In genomic region chr13:36733566-36733965, GRCm38 (mm10) we compare ENCODE assay signal across 9 mouse cellular contexts. TPM values are rescaled to one million over a fixed set of nuclear protein-coding genes. Genes with fewer than 3 reads are reported as not detected.
A peak's percentile ranks its signal among the peaks of the same experiment; 100 is the strongest.
DNase-seq lines count a peak whose midpoint lies in the region; ATAC-seq and TF ChIP-seq lines count a peak whose summit lies in the region.
"Had no signal": no experiment of that assay in that cellular context is flagged by ENCODE, and none has a peak within 500 bp of the region (broad histone marks: within the 10 kb centered on the region; RNA-seq: fewer than 3 reads in every experiment).

No protein-coding gene starts in this region.

- 3% methylated on average over 10 of the region's 10 CpGs for whole genome bisulfite sequencing in liver, adult 2 months
- 3% methylated on average over 10 of the region's 10 CpGs for WGBS in liver, embryonic 12.5 days (ENCODE audit: insufficient replicate concordance)
- WGBS in hindbrain, embryonic 10.5 days, result 1% methylated on average over 10 of the region's 10 CpGs
- WGBS in midbrain, postnatal 0 days, result 2% methylated on average over 10 of the region's 10 CpGs

- H3K4me2 ChIP-seq in liver, embryonic 12.5 days, result no peak overlapping the region
- peak overlapping the region; percentile 64 for H3K4me2 ChIP-seq in midbrain, postnatal 0 days (ENCODE audit: low read depth, low read length, poor library complexity, severe bottlenecking)

- H3K36me3 ChIP-seq in liver, adult 2 months (ENCODE audit: control insufficient read depth, insufficient read depth, low read length), result peaks cover 3% of the 10 kb centered on the region
- no peaks in the 10 kb centered on the region for H3K36me3 ChIP-seq in liver, embryonic 12.5 days
- no peaks in the 10 kb centered on the region for H3K36me3 ChIP-seq in hindbrain, embryonic 10.5 days
- no peaks in the 10 kb centered on the region for H3K36me3 ChIP-seq in midbrain, postnatal 0 days (ENCODE audit: insufficient read depth, low read length)

- peak overlapping the region; percentile 87 for H3K27ac ChIP-seq in liver, adult 2 months (replicated peaks; ENCODE audit: insufficient read depth, low read depth, low read length)
- no peak overlapping the region for H3K27ac ChIP-seq in liver, embryonic 12.5 days
- peak overlapping the region; percentile 66 for H3K27ac ChIP-seq in hindbrain, embryonic 10.5 days
- H3K27ac ChIP-seq in midbrain, postnatal 0 days (ENCODE audit: low read depth, low read length), result peak overlapping the region; percentile 94
- H3K27ac ChIP-seq: liver, embryonic 14.5 days had no signal

- H3K4me1 ChIP-seq in liver, adult 2 months (ENCODE audit: control insufficient read depth, insufficient read depth, low read length), result peaks cover 5% of the 10 kb centered on the region
- H3K4me1 ChIP-seq in liver, embryonic 12.5 days, result peaks cover 11% of the 10 kb centered on the region; the same call in 1 of the 2 replicates
- H3K4me1 ChIP-seq in hindbrain, embryonic 10.5 days (replicated peaks), result peaks cover 31% of the 10 kb centered on the region
- no peaks in the 10 kb centered on the region for H3K4me1 ChIP-seq in midbrain, postnatal 0 days (ENCODE audit: insufficient read depth, low read length)

- DNase-seq in liver, adult 2 months (ENCODE audit: extremely low read depth, low read depth, low spot score), result peak; percentile 68
- DNase-seq in cerebellum, postnatal 10 days, result peak; percentile 62 to 69
- DNase-seq in hindbrain, embryonic 10.5 days (ENCODE audit: low spot score), result no peak
- no peak for DNase-seq in midbrain, postnatal 0 days (ENCODE audit: low spot score)
- DNase-seq in layer of hippocampus, adult 11-12 months (ENCODE audit: low spot score), result no peak
- no peak for DNase-seq in adrenal gland, adult (ENCODE audit: inconsistent age in 2 of 2, low spot score in 1 of 2)

- ATAC-seq in liver, embryonic 12.5 days, result no peak
- ATAC-seq in midbrain, postnatal 0 days (ENCODE audit: low FRiP score), result no peak
- ATAC-seq in granulocyte monocyte progenitor cell, adult 5-6 weeks (replicated peaks; ENCODE audit: poor library complexity, severe bottlenecking), result no peak

- no peaks in the 10 kb centered on the region for H3K27me3 ChIP-seq in liver, adult 2 months (ENCODE audit: control insufficient read depth, insufficient read depth, low read length)
- H3K27me3 ChIP-seq in liver, embryonic 12.5 days (replicated peaks), result peaks cover 97% of the 10 kb centered on the region
- H3K27me3 ChIP-seq in hindbrain, embryonic 10.5 days (ENCODE audit: insufficient read depth, poor library complexity, severe bottlenecking), result peaks cover 96% of the 10 kb centered on the region
- no peaks in the 10 kb centered on the region for H3K27me3 ChIP-seq in midbrain, postnatal 0 days (ENCODE audit: insufficient read depth, low read length)

- no peak for TF ChIP-seq POLR2A in liver, adult 2 months (IDR thresholded peaks at IDR 0.05; ENCODE audit: extremely low read depth, insufficient read depth, low read length)

- H3K79me2 ChIP-seq in liver, adult 2 months (ENCODE audit: control insufficient read depth, insufficient read depth, low read length), result peaks cover 10% of the 10 kb centered on the region

- H3K4me3 ChIP-seq in liver, adult 2 months (ENCODE audit: insufficient read depth, low read depth, low read length), result peak overlapping the region; percentile 96
- H3K4me3 ChIP-seq in liver, embryonic 12.5 days, result no peak overlapping the region
- H3K4me3 ChIP-seq in hindbrain, embryonic 10.5 days, result peak overlapping the region; percentile 56
- H3K4me3 ChIP-seq in midbrain, postnatal 0 days (ENCODE audit: low read depth, low read length), result peak overlapping the region; percentile 54

- no peaks in the 10 kb centered on the region for H3K9me3 ChIP-seq in liver, embryonic 12.5 days (replicated peaks)
- H3K9me3 ChIP-seq in hindbrain, embryonic 10.5 days, result no peaks in the 10 kb centered on the region
- H3K9me3 ChIP-seq in midbrain, postnatal 0 days (ENCODE audit: low read length), result no peaks in the 10 kb centered on the region

- TF ChIP-seq CTCF in liver, adult 2 months (IDR thresholded peaks at IDR 0.05; ENCODE audit: low read depth, low read length), result no peak
- TF ChIP-seq CTCF in midbrain, postnatal 0 days (IDR thresholded peaks at IDR 0.05), result no peak

- peak overlapping the region; percentile 92 for H3K9ac ChIP-seq in liver, adult 2 months (ENCODE audit: low read depth, low read length)
- no peak overlapping the region for H3K9ac ChIP-seq in liver, embryonic 12.5 days
- peak overlapping the region; percentile 80 for H3K9ac ChIP-seq in midbrain, postnatal 0 days (replicated peaks; ENCODE audit: low read length, poor library complexity, severe bottlenecking)

RNA-seq across cellular contexts. Expression of gene Nrn1, which starts 1.4 kb away (rescaled TPM):
- 219 and 292 TPM in 2 replicates for total RNA-seq in liver, adult 2 months (2014; rRNA removed)
- 213 and 233 TPM in 2 replicates for polyA plus RNA-seq in liver, adult 2 months (2012; rRNA removed)
- 2.1 and 2.5 TPM in 2 replicates for polyA plus RNA-seq in liver, embryonic 12.5 days (2016; fragmentation: Nextera tagmentation; extraction: Ambion mirVana)
- 10.8 and 21.6 TPM in 2 replicates for polyA plus RNA-seq in hindbrain, embryonic 10.5 days (2016; fragmentation: Nextera tagmentation; extraction: Ambion mirVana)
- total RNA-seq in midbrain, postnatal 0 days (2014; rRNA removed), result 122 and 155 TPM in 2 replicates
- 54.0 and 67.8 TPM in 2 replicates for polyA plus RNA-seq in midbrain, postnatal 0 days (2015; fragmentation: Nextera tagmentation; extraction: Ambion mirVana)
- not detected in 2 replicates for total RNA-seq in granulocyte monocyte progenitor cell, adult 5-6 weeks (2014; fragmentation: Nextera tagmentation)
- not detected in 2 replicates for total RNA-seq in granulocyte monocyte progenitor cell, adult 5-6 weeks (2017)

Comparison
In these comparisons a context has a peak if more than half of its experiments do, and no peak if none do; other contexts are left out.
1. DNase-seq: peak in liver, adult 2 months (single experiment) and cerebellum, postnatal 10 days (2 of 2); none in hindbrain, embryonic 10.5 days (single experiment), midbrain, postnatal 0 days (single experiment), layer of hippocampus, adult 11-12 months (single experiment) and adrenal gland, adult (0 of 2).